Mouse (Mus musculus) CH12.LX (cell line): ENCODE data around the gene Zfp128.

Experiments used
- EP300 ChIP-seq: IDR thresholded peaks from 2 replicates; pipeline ENCODE4 v1.6.1; 2011; ENCODE audit warnings: low read length, improper control_type of control experiment
- HCFC1 ChIP-seq: IDR thresholded peaks from 2 replicates; pipeline ENCODE4 v1.6.1; 2012; ENCODE audit warnings: low read depth, mild to moderate bottlenecking, inconsistent platforms, low read length, improper control_type of control experiment
- MAX ChIP-seq: IDR thresholded peaks from 2 replicates; pipeline ENCODE4 v1.6.1; 2011; ENCODE audit warnings: low read length, improper control_type of control experiment
- MYC ChIP-seq: IDR thresholded peaks from 2 replicates; pipeline ENCODE4 v1.6.1; 2011; ENCODE audit warnings: low read depth, mild to moderate bottlenecking, improper control_type of control experiment, low read length

DNA sequence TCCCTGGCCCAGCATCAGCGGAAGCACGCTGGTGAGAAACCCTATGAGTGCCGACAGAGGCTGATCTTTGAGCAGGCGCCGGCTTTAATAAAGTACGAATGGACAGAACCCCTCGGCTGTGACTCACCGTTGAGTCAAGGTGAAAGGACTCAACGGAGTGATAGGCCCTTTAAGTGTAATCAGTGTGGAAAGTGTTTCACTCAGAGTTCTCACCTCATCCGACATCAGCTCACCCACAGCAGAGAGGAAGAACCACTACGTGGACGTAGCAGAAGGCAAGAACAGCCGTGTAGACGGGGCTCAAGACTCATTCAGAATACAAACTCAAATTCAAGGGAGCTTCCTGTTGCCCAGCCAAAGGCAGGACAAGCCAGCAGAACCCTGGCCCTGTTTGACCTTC lies 10.0 kb downstream of the Zfp128 start:
- TF ChIP-seq HCFC1 = no peak
- TF ChIP-seq EP300 = no peak
- no peak for TF ChIP-seq MAX
- no peak for TF ChIP-seq MYC
